ENCODE assay signal across 8 mouse cellular contexts in genomic region chr17:14516097-14516496, GRCm38 (mm10).
A peak's percentile ranks its signal among the peaks of the same experiment; 100 is the strongest.
DNase-seq lines count a peak whose midpoint lies in the region.

No protein-coding gene starts in this region.

- DNase-seq in urinary bladder, adult 18-20 months (ENCODE audit: low spot score in 2 of 2): peak; percentile 20 to 42
- no peak for DNase-seq in urinary bladder, adult 2 months (ENCODE audit: low spot score)
- peak; percentile 32 to 68 for DNase-seq in cerebellum, postnatal 4 days (ENCODE audit: low spot score in 2 of 2)
- DNase-seq in heart, postnatal 4 days: peak; percentile 77
- DNase-seq in layer of hippocampus, adult 9-10 months (ENCODE audit: low spot score): peak; percentile 33
- DNase-seq in lung, postnatal 36 days: peak; percentile 73
- peak; percentile 69 for DNase-seq in right cerebral cortex, postnatal 14 days
- DNase-seq in B cell, adult 2 months: no peak

Comparison
In these comparisons a context has a peak if more than half of its experiments do, and no peak if none do; other contexts are left out.
1. DNase-seq: peak in urinary bladder, adult 18-20 months (2 of 2), cerebellum, postnatal 4 days (2 of 2), heart, postnatal 4 days (single experiment), layer of hippocampus, adult 9-10 months (single experiment), lung, postnatal 36 days (single experiment) and right cerebral cortex, postnatal 14 days (single experiment); none in urinary bladder, adult 2 months (single experiment) and B cell, adult 2 months (0 of 2).